Mouse (Mus musculus) 416B (cell line): Measurements from ENCODE around the gene Arid3b.

Experiments used
- DNase-seq: peaks from one replicate; pipeline ENCODE4 v3.0.0; 2011; ENCODE audit warnings: low read depth

Gene Arid3b

GRCm38 (mm10) chr9:57829812-57830557, 6.6 kb downstream of the Arid3b start:
- DNase-seq, result no peak

- DNase-seq, result no peak
These were observed 13.2 kb downstream of the Arid3b start for GRCm38 (mm10) chr9:57823397-57823796.

GRCm38 (mm10) chr9:57822812-57823211, 13.8 kb downstream of the Arid3b start:
- DNase-seq, result no peak

GRCm38 (mm10) chr9:57820186-57821080, 16.2 kb downstream of the Arid3b start:
- DNase-seq, result peak; percentile 68

- DNase-seq, result no peak
These were observed 19.3 kb downstream of the Arid3b start for GRCm38 (mm10) chr9:57817220-57817667.

GRCm38 (mm10) chr9:57814866-57815265, 21.7 kb downstream of the Arid3b start:
- DNase-seq, result no peak

GRCm38 (mm10) chr9:57814014-57814413, 22.6 kb downstream of the Arid3b start:
- DNase-seq, result no peak

GRCm38 (mm10) chr9:57811793-57812733, 24.5 kb downstream of the Arid3b start:
- DNase-seq, result no peak

- DNase-seq, result no peak
These were observed 25.9 kb downstream of the Arid3b start for GRCm38 (mm10) chr9:57810691-57811090.

GRCm38 (mm10) chr9:57808771-57809310, 27.8 kb downstream of the Arid3b start:
- no peak for DNase-seq

- no peak for DNase-seq
These were observed 29.4 kb downstream of the Arid3b start for GRCm38 (mm10) chr9:57807174-57807651.

GRCm38 (mm10) chr9:57806066-57806481, 30.5 kb downstream of the Arid3b start:
- no peak for DNase-seq

GRCm38 (mm10) chr9:57805087-57805737, 31.4 kb downstream of the Arid3b start:
- DNase-seq, result peak; percentile 61

GRCm38 (mm10) chr9:57803839-57804238, 32.8 kb downstream of the Arid3b start:
- DNase-seq, result no peak

- DNase-seq, result no peak
These were observed 33.5 kb downstream of the Arid3b start for GRCm38 (mm10) chr9:57803047-57803446.

GRCm38 (mm10) chr9:57800325-57800975, 36.1 kb downstream of the Arid3b start:
- DNase-seq, result peak; percentile 30

- no peak for DNase-seq
These were observed 37.8 kb downstream of the Arid3b start for GRCm38 (mm10) chr9:57798725-57799253.

GRCm38 (mm10) chr9:57797456-57797855, 39.1 kb downstream of the Arid3b start:
- DNase-seq, result no peak

GRCm38 (mm10) chr9:57789733-57790132, 46.9 kb downstream of the Arid3b start:
- peak; percentile 81 for DNase-seq

GRCm38 (mm10) chr9:57782656-57783055, 53.9 kb downstream of the Arid3b start:
- DNase-seq, result peak; percentile 74
